Mouse (Mus musculus) adrenal gland, postnatal 10 days (tissue): ENCODE measurements around the gene Sfxn1. TPM values are rescaled to one million over a fixed set of nuclear protein-coding genes. Genes with fewer than 3 reads are reported as not detected.
A peak's percentile ranks its signal among the peaks of the same experiment; 100 is the strongest.

ENCODE experiments used
- DNase-seq: peaks from one replicate; pipeline ENCODE4 v3.0.0; 2021; ENCODE audit warnings: mixed read lengths
- total RNA-seq, 2 experiments: library from RNA; stranded (reverse); gene quantifications; 2 replicates each; pipeline ENCODE4 v1.2.3; 2021

Sfxn1 gene
- total RNA-seq, 2 experiments from 2014 or later = 59.7 to 67.2 TPM

DNA sequence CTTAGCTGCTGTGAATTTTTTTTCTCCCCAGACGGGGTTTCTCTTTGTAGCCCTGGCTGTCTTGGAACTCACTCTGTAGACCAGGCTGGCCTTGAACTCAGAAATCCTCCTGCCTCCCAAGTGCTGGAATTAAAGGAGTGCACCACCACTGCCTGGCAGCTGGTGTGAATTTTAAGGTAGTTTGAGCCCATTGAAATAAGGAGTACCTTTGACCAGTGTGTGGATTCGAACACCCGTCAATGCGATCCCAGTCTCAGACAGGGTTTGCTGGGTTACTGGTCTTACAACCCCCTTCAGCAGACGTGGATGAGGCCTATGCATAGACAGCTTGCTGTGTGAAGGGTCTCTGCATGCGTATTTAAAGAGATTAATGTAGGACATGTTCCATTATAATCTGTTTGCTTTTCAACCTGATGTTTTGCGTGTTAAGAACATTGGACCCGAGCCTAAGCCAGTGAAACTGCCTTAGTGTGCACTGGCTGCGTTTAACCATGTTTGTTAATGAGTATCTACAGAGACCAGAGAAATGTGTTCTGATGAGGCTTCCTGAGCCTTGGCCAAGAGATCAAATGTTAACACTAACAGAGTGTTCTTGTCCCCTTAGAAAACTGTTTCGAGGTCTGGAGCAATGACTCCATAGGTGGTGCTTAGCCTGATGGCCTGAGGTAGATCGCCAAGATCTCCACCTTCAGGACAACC, 5.2 kb downstream of the Sfxn1 start:
- no peak for DNase-seq

GRCm38 (mm10) chr13:54077470-54078174, 6.0 kb downstream of the Sfxn1 start:
- DNase-seq = no peak

DNA sequence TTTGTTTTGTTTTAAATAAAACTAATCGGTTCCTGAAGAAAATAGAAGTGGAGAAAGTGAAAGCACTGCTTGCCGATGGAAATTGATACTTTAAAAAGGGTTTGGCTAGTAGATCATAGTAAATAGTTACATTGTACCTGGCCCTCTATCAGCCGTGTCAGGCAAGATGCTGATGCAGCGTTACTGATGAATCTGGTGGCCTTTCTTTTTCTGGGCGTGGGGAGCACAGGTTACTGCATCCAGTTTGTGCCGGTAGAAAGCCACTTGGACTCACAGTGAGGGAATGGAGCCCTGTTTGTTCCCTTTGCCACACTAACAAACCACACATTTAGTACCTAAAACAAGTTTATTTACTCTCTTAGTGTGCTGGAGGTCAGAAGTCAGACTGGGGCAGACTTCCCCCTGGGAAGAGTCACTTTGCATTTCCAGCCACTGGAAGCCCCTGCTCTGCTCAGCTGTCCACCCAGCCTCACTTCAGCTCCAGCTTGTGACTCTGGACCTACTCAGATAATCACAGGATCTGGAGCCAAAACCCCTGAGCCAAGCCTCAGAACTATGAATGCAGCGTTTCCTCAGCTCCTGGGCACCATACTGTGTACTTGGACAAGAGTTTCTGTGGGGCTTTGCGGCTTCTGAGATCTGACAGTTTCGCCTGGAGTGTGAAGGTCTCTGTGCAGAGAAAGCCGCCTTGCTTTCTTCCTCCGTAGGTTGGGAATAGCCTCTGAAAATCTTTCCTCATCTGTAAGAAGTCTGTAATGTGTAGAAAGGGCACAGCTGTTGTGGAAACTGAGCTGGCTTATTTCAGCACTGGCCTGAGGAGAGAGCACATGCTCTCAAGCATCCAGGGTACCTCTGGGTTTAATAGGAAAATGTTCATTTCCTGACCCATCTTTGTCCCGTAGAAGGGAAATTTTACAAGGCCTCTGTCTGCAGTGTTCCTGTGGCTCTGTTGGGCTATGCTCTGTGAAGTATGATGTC, 8.4 kb downstream of the Sfxn1 start:
- DNase-seq = peak; percentile 30

DNA sequence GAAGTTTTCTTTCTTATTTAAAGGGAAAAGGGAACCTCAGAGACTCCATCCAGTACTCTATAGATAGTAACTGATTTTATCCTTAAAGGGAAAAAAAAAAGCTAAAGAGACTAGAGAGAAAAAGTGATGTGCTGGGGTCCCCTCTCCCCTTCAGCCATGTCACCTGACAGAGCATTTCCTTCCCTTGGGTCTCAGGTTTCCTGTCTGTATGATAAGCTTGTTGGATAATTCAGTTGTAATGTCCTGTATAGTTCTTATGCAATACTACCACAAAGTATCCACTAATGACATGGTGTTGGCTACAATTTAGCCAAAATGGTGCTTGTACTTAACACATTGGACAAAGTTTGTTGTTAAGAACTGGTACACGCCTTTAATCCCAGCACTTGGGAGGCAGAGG, 9.1 kb downstream of the Sfxn1 start:
- DNase-seq = no peak

DNA sequence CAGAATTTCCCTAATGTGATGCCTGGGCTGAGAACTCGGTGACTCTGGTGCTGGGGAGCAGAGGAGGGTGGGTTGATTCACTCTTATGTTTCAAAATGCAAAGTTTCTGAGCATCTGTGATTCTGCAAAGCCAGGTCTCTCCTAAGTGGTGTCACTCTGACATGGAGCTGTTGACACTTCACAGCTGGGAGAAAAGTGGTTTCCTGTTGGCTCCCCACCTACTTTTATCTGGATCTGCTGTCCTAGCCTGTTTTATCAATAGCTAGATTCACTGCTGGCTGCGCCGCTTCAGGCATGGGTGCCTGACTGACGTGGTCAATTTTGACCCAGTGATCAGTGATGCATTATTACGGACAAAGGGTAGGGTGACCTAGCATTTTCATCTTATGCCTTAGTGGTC, 11.3 kb downstream of the Sfxn1 start:
- DNase-seq = no peak

- DNase-seq = no peak
Measured at GRCm38 (mm10) chr13:54084178-54084577, 12.5 kb downstream of the Sfxn1 start.

GRCm38 (mm10) chr13:54084826-54085225, 13.2 kb downstream of the Sfxn1 start:
- DNase-seq = no peak

- DNase-seq = no peak
Measured at GRCm38 (mm10) chr13:54085266-54085665, 13.6 kb downstream of the Sfxn1 start.

- DNase-seq = no peak
Measured at GRCm38 (mm10) chr13:54091719-54092118, 20.1 kb downstream of the Sfxn1 start.

- no peak for DNase-seq
Measured at GRCm38 (mm10) chr13:54094349-54094748, 22.7 kb downstream of the Sfxn1 start.

- no peak for DNase-seq
Measured at GRCm38 (mm10) chr13:54094963-54095362, 23.3 kb downstream of the Sfxn1 start.

GRCm38 (mm10) chr13:54095721-54096120, 24.1 kb downstream of the Sfxn1 start:
- DNase-seq = no peak

- no peak for DNase-seq
Measured at GRCm38 (mm10) chr13:54097227-54097626, 25.6 kb downstream of the Sfxn1 start.

DNA sequence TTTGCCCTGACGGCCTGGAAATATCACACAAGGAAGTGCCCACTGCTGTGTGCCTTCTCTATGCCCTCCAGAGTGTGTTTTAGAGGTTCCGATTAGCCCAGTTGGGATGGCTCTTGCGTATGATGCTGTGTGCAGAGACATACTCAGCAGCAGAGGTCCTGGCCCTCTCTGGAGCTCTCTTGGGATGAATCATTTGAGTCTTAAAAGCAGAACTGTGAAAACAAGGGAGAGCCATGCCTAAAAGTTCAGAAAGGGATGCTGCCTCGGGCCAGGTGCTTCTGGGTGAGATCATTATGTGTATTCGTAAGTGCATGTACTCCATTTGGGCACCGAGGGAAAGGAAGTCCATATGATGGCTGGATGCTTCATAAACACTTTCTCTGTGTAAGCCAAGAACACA, 26.1 kb downstream of the Sfxn1 start:
- no peak for DNase-seq

DNA sequence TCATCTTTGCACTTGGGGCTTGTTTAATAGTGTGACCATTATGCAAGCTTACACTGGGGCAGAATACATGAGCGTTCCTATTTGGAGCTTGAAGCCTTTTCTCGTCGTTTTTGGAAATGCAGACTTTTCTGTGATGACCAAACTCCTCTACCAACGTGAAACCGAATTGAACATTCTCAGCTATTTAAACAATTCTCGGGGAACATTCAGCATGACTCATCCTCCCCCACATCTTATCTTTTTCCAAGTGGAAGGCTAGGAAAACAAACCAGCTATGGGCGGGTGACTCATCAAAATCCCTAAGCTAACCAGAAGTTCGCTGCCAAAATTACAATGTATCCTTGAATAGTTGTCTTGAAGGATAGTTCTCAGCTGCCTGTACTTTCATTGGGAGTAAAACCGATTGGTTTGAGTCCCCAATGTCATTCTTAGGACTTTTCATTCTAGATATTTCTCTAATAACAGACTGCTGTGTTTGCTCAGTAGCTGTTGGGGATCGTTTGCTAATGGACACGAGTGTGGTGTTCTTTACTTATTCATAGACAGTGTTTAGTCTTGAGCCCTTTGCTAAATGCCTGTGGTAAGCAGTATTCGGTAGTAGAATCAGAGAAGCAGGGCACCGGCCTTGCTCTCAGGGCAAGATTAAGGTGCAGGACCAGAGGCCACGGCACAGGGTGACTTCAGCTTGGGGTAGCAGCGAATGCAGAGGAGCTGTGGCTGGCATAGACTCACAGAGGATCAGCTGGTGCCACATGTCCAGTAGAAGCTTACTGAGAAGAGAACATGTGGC, 29.6 kb downstream of the Sfxn1 start:
- DNase-seq = peak; percentile 49

DNA sequence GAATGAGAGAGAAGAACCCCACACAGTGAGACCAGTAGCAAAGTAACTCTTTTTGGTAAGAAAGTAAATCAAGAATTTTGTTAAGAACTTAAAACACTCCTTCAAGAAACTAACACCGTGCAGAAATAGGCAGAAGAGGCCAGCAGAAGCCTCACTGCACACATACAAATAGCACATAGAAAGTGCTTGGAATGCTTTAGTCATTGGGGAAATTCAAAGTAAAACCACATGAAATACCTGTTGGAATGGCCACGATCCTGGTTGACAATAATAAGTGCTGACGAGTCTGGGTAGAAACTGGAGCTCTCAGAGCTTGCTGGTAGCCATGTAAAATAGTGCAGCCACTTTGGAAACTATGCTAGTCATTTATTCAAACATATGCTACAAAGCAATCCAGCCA, 30.4 kb downstream of the Sfxn1 start:
- DNase-seq = no peak

DNA sequence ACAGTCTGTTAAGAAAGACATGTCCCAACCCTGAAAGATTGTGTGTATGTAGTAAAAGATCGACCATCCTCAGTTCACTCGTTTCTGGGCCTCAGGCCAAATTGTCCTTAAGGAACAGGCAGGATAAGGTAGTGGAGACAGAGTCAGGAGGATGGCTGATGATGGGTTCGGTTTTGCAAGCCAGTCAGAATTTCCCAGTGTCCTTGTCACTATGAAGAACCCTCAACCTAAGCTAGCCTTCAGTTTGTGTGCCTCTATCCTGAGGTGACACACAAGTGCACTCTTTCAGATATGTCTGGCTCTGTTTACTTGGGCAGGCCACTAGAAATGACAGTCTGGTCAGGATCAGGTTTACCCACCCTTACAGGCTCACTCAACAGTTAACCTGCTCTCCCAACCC, 31.6 kb downstream of the Sfxn1 start:
- no peak for DNase-seq

- DNase-seq = peak; percentile 14
Measured at GRCm38 (mm10) chr13:54103866-54104265, 32.2 kb downstream of the Sfxn1 start.

DNA sequence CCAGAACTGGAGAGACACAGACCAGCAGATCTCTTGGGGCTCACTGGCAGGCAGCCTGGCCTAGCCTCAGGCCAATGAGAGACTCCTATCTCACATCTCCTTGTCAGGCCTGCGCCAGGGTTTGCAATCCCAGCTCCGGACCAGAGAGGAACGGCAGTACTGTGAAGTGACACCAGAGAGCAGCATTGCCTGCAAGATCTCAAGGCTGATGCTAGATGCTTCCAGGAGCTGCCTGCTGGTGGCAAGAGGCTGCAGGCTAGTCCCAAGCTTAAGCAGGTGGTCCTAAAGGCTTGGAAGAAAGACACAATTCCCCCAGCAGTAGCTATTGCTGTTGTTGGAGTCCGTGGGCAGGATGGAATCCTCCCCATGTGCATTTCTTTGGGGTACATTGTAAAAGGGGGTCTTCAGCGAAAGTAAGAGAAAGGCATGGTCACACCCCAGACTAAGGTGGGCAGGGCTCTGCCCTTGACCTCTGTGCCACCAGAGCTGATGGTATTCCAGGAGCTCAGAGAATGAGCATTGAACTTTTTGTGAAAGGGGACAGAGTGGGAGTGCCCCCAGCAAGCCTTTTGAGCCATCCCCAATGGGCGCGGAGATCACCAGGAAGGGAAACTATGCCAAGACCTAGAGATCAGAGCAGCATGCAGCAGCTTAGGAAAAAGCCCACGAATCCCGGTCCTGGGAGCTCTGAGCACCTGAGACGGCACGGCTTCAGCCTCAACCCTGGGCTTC, 42.3 kb downstream of the Sfxn1 start:
- peak; percentile 82 for DNase-seq

GRCm38 (mm10) chr13:54114931-54115330, 43.3 kb downstream of the Sfxn1 start:
- DNase-seq = no peak

- DNase-seq = no peak
Measured at GRCm38 (mm10) chr13:54115779-54116178, 44.1 kb downstream of the Sfxn1 start.
